Mouse (Mus musculus): Measurements from ENCODE around the gene Gm45799. TPM values are rescaled to one million over a fixed set of nuclear protein-coding genes. Genes with fewer than 3 reads are reported as not detected.

Gm45799 gene
- polyA plus RNA-seq (2015; fragmentation: Nextera tagmentation; extraction: Ambion mirVana), result 27.7 and 34.6 TPM in 2 replicates

DNA sequence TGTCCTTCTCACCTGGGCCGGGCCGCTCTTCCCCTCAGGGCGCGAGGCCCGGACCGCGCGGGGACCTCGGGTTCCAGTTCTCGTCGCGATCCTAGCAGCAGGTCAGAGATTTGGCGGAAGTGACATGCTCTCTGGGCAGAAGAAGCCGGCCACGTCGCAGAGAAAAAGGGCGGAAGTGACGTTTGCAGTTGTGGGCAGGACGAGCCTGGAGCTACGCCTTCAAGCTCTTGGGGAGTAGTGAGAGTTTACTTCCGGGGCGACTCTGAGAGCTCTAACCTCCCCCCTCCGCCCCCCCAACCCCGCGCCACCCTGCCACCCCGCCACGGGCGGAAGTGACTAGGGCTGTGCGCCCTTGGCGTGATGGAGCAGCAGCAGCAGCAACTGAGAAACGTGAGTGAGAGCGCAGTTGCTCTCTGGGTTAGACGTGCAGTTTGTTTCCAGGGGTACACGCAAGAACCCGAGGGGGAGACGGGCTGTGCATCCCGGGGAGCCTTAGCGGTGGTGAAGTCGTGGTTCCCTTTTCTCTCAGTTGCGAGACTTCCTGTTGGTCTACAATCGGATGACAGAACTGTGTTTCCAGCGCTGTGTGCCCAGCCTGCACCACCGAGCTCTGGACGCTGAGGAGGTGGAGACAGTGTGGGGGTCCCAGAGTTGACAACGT lies at the start of gene Gm45799, which contains the start of gene Arfip2:
Gene Gm45799, plus strand, starts transcription at position 320 of the 661 bp plus-strand sequence.
Gene Arfip2, minus strand, starts transcription at position 184 of the 661 bp plus-strand sequence.
- no peaks in the 10 kb centered on the region for H3K27me3 ChIP-seq (replicated peaks; ENCODE audit: control insufficient read depth, insufficient read depth, low read length)
- H3K4me2 ChIP-seq (ENCODE audit: low read depth, low read length), result peak within 1 kb of the TSS; percentile 93
- under 1% methylated on average over 44 of the region's 45 CpGs for WGBS
- peak; percentile 97 for ATAC-seq
- no peaks in the 10 kb centered on the region for H3K9me3 ChIP-seq (ENCODE audit: control insufficient read depth, low read length)
- H3K9ac ChIP-seq (ENCODE audit: low read depth, low read length), result peak within 1 kb of the TSS; percentile 88
- H3K4me3 ChIP-seq (ENCODE audit: low read length), result peak within 1 kb of the TSS; percentile 79
- peaks cover 10% of the 10 kb centered on the region; the same call in 1 of the 2 replicates for H3K36me3 ChIP-seq (ENCODE audit: control insufficient read depth, insufficient read depth, low read length)
- peaks cover 20% of the 10 kb centered on the region for H3K4me1 ChIP-seq (ENCODE audit: control insufficient read depth, insufficient read depth, low read length)
- H3K27ac ChIP-seq (ENCODE audit: low read length), result peak within 1 kb of the TSS; percentile 84

DNA sequence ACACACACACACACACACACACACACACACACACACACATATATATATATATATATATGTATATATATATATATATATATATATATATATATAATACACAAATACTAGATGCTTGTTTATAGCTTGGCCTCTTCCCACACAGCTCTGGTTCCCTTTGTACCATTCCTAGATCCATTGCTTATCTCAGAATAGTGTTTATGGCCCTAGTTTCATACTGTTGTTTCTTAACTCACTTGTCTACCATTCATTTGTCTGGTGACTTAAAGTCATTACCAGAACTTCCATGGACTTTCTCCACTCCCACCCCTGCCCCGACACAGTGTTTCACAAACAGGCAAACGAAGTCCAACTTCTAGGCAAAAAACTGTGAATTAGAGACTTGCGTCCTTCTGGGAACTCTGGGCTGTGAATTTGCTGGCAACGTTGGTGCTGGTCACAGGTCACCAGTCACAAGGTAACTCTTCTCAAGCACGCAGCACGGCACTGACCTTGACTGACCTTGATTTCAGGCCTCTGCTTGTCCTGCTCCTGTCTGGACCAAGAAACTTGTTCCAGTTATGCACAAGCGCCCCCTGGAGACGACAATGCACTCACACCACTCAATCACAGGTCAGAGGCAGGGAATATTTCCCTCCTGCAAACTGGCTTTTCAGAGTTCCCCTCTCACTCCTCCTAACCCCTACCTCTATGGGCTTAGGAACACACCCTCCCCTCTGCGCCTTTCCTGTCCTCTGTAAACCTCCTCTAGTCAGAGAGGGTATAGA lies 37.3 kb upstream of the Gm45799 start:
- no peak overlapping the region for H3K9ac ChIP-seq (ENCODE audit: low read depth, low read length)
- 35% methylated on average over 9 of the region's 9 CpGs for WGBS
- H3K9me3 ChIP-seq (ENCODE audit: control insufficient read depth, low read length), result peaks cover 5% of the 10 kb centered on the region; the same call in 1 of the 2 replicates
- H3K4me2 ChIP-seq (ENCODE audit: low read depth, low read length), result no peak overlapping the region
- H3K27ac ChIP-seq (ENCODE audit: low read length), result no peak overlapping the region
- ATAC-seq, result peak; percentile 76
- H3K4me3 ChIP-seq (ENCODE audit: low read length), result no peak overlapping the region
- H3K4me1 ChIP-seq (ENCODE audit: control insufficient read depth, insufficient read depth, low read length), result no peaks in the 10 kb centered on the region
- no peaks in the 10 kb centered on the region for H3K27me3 ChIP-seq (replicated peaks; ENCODE audit: control insufficient read depth, insufficient read depth, low read length)
- no peaks in the 10 kb centered on the region for H3K36me3 ChIP-seq (ENCODE audit: control insufficient read depth, insufficient read depth, low read length)

DNA sequence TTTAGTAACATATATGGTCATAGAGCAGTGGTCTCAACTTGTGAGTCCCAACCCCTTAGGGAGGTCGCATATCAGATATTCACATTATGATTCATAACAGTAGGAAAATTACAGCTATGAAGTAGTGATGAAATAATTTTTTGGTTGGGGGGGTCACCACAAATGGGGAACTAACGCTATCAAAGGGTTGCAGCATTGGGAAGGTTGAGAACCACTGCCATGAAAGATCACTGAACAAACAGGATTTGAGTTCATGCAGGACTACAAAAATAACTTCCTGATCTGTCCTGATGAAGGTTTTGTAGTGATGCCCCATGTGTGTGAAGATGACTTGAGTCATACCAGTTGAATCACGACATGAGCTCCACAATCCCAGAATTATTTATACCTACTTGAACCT lies 31.9 kb upstream of the Gm45799 start:
- H3K9me3 ChIP-seq (ENCODE audit: control insufficient read depth, low read length), result peaks cover 5% of the 10 kb centered on the region; the same call in 1 of the 2 replicates
- H3K9ac ChIP-seq (ENCODE audit: low read depth, low read length), result no peak overlapping the region
- no peaks in the 10 kb centered on the region for H3K27me3 ChIP-seq (replicated peaks; ENCODE audit: control insufficient read depth, insufficient read depth, low read length)
- H3K4me2 ChIP-seq (ENCODE audit: low read depth, low read length), result no peak overlapping the region
- H3K27ac ChIP-seq (ENCODE audit: low read length), result no peak overlapping the region
- no peaks in the 10 kb centered on the region for H3K4me1 ChIP-seq (ENCODE audit: control insufficient read depth, insufficient read depth, low read length)
- WGBS, result 82% methylated on average over 3 of the region's 3 CpGs
- H3K36me3 ChIP-seq (ENCODE audit: control insufficient read depth, insufficient read depth, low read length), result peaks cover 12% of the 10 kb centered on the region
- no peak overlapping the region for H3K4me3 ChIP-seq (ENCODE audit: low read length)
- no peak for ATAC-seq

DNA sequence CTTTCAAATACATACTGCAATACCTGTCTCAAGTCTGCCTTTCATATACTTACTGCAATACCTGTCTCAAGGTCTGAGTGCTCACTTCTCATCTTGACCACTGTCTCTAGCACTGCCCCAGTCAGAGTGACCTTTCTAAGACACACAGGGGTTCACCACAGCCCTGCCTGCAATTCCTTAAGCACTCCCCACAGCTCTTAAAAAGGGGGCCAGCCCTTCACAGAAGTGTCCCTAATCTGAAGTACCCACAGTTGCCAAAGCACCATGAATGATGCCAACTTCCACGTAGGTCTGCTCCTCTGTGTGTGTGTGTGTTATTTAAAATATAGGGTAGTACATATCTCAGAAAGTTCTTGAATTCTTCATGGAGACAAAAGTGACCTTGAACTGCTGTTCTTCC lies 28.6 kb upstream of the Gm45799 start:
- no peak overlapping the region for H3K4me2 ChIP-seq (ENCODE audit: low read depth, low read length)
- H3K9ac ChIP-seq (ENCODE audit: low read depth, low read length), result no peak overlapping the region
- no peaks in the 10 kb centered on the region for H3K27me3 ChIP-seq (replicated peaks; ENCODE audit: control insufficient read depth, insufficient read depth, low read length)
- H3K9me3 ChIP-seq (ENCODE audit: control insufficient read depth, low read length), result no peaks in the 10 kb centered on the region
- H3K4me3 ChIP-seq (ENCODE audit: low read length), result no peak overlapping the region
- peaks cover 12% of the 10 kb centered on the region for H3K36me3 ChIP-seq (ENCODE audit: control insufficient read depth, insufficient read depth, low read length)
- no peak overlapping the region for H3K27ac ChIP-seq (ENCODE audit: low read length)
- ATAC-seq, result no peak
- 91% methylated on average over 1 of the region's 1 CpGs for WGBS
- no peaks in the 10 kb centered on the region for H3K4me1 ChIP-seq (ENCODE audit: control insufficient read depth, insufficient read depth, low read length)

DNA sequence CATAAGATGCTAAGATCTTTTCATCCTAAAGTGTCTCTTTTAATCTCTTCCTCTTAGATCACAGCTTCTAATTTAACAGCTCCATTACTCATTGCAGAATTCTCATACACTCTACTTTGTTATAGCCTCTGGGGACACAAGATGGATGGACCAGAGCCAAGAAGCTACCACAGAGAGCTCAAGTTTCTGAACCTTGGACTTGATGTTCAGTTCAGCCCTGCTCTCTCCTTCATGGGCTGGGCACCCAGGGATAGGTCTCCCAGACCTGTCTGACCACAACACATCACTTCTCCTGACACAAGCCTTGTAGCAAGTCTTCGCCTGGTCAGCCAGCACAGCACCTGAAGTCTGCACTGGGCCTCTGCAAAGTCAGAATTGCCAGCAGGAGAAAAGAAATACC lies 26.0 kb upstream of the Gm45799 start:
- 86% methylated on average over 1 of the region's 1 CpGs for WGBS
- no peak for ATAC-seq
- H3K36me3 ChIP-seq (ENCODE audit: control insufficient read depth, insufficient read depth, low read length), result peaks cover 24% of the 10 kb centered on the region
- no peaks in the 10 kb centered on the region for H3K4me1 ChIP-seq (ENCODE audit: control insufficient read depth, insufficient read depth, low read length)
- no peaks in the 10 kb centered on the region for H3K9me3 ChIP-seq (ENCODE audit: control insufficient read depth, low read length)
- no peak overlapping the region for H3K27ac ChIP-seq (ENCODE audit: low read length)
- no peak overlapping the region for H3K9ac ChIP-seq (ENCODE audit: low read depth, low read length)
- H3K27me3 ChIP-seq (replicated peaks; ENCODE audit: control insufficient read depth, insufficient read depth, low read length), result no peaks in the 10 kb centered on the region
- no peak overlapping the region for H3K4me2 ChIP-seq (ENCODE audit: low read depth, low read length)
- no peak overlapping the region for H3K4me3 ChIP-seq (ENCODE audit: low read length)

DNA sequence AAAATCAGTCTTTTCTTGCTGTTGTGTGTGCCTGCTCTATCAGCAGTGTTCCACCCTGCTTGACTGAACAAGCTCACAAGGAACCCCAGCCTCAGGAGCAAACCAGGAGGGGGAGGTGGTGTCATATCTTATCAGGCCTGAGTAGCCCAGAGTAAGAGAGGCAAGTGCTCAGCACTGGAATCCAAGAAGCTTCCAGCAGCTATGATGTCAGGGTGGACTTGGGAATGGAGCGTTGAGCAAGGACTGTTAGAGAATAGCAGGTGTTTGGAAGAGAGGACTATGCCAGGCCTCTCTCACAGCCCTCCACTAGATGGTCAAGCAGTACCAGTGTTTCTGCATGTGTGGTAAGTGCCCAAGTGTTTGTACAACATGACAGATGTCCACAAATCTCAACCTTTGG lies 24.6 kb upstream of the Gm45799 start:
- no peak overlapping the region for H3K27ac ChIP-seq (ENCODE audit: low read length)
- no peaks in the 10 kb centered on the region for H3K27me3 ChIP-seq (replicated peaks; ENCODE audit: control insufficient read depth, insufficient read depth, low read length)
- no peaks in the 10 kb centered on the region for H3K4me1 ChIP-seq (ENCODE audit: control insufficient read depth, insufficient read depth, low read length)
- WGBS, result 67% methylated on average over 1 of the region's 1 CpGs
- H3K9ac ChIP-seq (ENCODE audit: low read depth, low read length), result no peak overlapping the region
- 0 out of 2 replicates have a peak, but pooled peaks have one; percentile 42 for ATAC-seq
- no peak overlapping the region for H3K4me2 ChIP-seq (ENCODE audit: low read depth, low read length)
- peaks cover 20% of the 10 kb centered on the region for H3K36me3 ChIP-seq (ENCODE audit: control insufficient read depth, insufficient read depth, low read length)
- H3K4me3 ChIP-seq (ENCODE audit: low read length), result no peak overlapping the region
- no peaks in the 10 kb centered on the region for H3K9me3 ChIP-seq (ENCODE audit: control insufficient read depth, low read length)

DNA sequence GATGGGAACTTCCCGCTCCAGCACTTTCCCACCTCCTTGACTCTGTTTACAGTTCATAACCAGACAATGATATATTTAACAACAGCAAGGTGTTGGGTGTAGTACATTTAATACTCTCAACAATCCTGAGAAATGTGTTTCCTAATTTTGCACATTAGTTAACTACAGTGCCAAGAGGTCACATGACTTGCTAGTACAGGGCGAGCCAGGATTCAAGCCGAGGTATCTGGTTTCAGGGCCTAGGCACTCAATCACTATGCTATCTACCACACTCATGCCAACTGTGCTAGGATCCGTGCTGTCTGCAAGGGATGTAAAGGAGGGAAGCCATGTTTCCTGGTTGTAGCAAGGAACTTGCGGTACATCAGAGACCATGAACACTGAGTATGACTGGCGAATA lies 23.8 kb upstream of the Gm45799 start:
- no peaks in the 10 kb centered on the region for H3K4me1 ChIP-seq (ENCODE audit: control insufficient read depth, insufficient read depth, low read length)
- WGBS, result 80% methylated on average over 6 of the region's 6 CpGs
- H3K27ac ChIP-seq (ENCODE audit: low read length), result no peak overlapping the region
- no peak for ATAC-seq
- peaks cover 12% of the 10 kb centered on the region; the same call in 1 of the 2 replicates for H3K36me3 ChIP-seq (ENCODE audit: control insufficient read depth, insufficient read depth, low read length)
- H3K4me3 ChIP-seq (ENCODE audit: low read length), result no peak overlapping the region
- H3K9ac ChIP-seq (ENCODE audit: low read depth, low read length), result no peak overlapping the region
- no peaks in the 10 kb centered on the region for H3K27me3 ChIP-seq (replicated peaks; ENCODE audit: control insufficient read depth, insufficient read depth, low read length)
- no peak overlapping the region for H3K4me2 ChIP-seq (ENCODE audit: low read depth, low read length)
- H3K9me3 ChIP-seq (ENCODE audit: control insufficient read depth, low read length), result no peaks in the 10 kb centered on the region

DNA sequence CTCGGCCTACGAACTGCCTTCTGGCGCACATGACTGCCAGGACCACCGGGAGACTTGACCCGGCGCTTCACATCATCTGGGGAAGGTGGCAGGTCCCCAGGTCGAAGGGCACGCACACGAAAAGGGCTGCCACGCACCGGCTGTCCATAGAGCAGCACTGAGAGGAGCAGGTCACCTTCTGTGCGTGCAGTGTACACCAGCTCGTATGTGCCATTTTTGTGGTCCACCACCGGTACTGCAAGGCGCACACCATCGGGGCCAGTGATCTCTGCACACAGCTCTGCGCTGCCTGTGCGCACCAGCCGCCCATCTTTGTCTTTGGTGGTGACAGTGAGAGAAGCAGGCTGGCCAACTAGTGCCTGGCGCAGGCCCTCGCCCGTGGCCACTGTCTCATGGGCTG lies 22.5 kb upstream of the Gm45799 start:
- no peak for ATAC-seq
- Histone ChIP-seq H3K27me3 (replicated peaks; ENCODE audit: control insufficient read depth, insufficient read depth, low read length) (no peaks in the 10 kb centered on the region), H3K4me3 (ENCODE audit: low read length) (no peak overlapping the region), H3K27ac (ENCODE audit: low read length) (no peak overlapping the region), H3K9me3 (ENCODE audit: control insufficient read depth, low read length) (no peaks in the 10 kb centered on the region), H3K4me2 (ENCODE audit: low read depth, low read length) (no peak overlapping the region), H3K4me1 (ENCODE audit: control insufficient read depth, insufficient read depth, low read length) (no peaks in the 10 kb centered on the region), H3K9ac (ENCODE audit: low read depth, low read length) (no peak overlapping the region), H3K36me3 (ENCODE audit: control insufficient read depth, insufficient read depth, low read length) (peaks cover 12% of the 10 kb centered on the region; the same call in 1 of the 2 replicates)
- WGBS, result 95% methylated on average over 22 of the region's 22 CpGs

DNA sequence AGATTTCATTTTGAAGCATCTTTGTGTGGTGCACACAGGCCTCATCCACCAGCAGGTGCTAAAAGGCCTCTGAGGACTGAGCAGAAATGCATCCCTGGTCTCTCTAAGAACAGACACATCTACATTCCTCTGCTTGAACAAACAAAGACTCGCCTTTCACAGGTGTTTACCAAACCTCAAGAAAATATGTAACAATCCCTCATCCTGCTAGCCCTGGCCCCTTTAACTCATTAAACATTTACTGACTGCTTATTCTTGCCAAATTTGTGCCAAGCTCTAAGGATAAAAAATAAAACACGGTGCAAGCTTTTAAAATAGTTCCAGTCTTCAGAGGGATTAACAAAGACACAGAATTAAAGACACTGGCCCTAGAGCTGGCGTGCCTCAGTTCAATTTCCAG lies 20.7 kb upstream of the Gm45799 start:
- Histone ChIP-seq H3K9me3 (ENCODE audit: control insufficient read depth, low read length) (no peaks in the 10 kb centered on the region), H3K4me1 (ENCODE audit: control insufficient read depth, insufficient read depth, low read length) (no peaks in the 10 kb centered on the region), H3K9ac (ENCODE audit: low read depth, low read length) (no peak overlapping the region), H3K36me3 (ENCODE audit: control insufficient read depth, insufficient read depth, low read length) (peaks cover 12% of the 10 kb centered on the region; the same call in 1 of the 2 replicates), H3K4me2 (ENCODE audit: low read depth, low read length) (no peak overlapping the region), H3K27ac (ENCODE audit: low read length) (no peak overlapping the region), H3K4me3 (ENCODE audit: low read length) (no peak overlapping the region), H3K27me3 (replicated peaks; ENCODE audit: control insufficient read depth, insufficient read depth, low read length) (no peaks in the 10 kb centered on the region)
- 51% methylated on average over 3 of the region's 3 CpGs for WGBS
- ATAC-seq, result no peak
